Mouse (Mus musculus) kidney, adult 2 months (tissue): ENCODE measurements around the gene Tmprss3.

Experiments used
- CTCF ChIP-seq: fragments of 200-500 bp; conservative IDR thresholded peaks from 2 replicates; pipeline ENCODE4 v1.5.1; 2011; ENCODE audit warnings: low read depth, mild to moderate bottlenecking, control low read depth, low read length, moderate library complexity, mixed read lengths; ENCODE audit not compliant: insufficient read depth, insufficient read length
- POLR2A ChIP-seq: fragments of 200-500 bp; IDR thresholded peaks from one replicate; pipeline ENCODE4 v1.6.1; 2011; ENCODE audit warnings: low read depth, low read length, control low read depth

- TF ChIP-seq CTCF (no peak), POLR2A (no peak)
Observed at GRCm38 (mm10) chr17:31193360-31193759, 5.4 kb downstream of the Tmprss3 start.
